Mouse (Mus musculus): ENCODE results near the gene Usp4. TPM values are rescaled to one million over a fixed set of nuclear protein-coding genes. Genes with fewer than 3 reads are reported as not detected.

The Usp4 gene
- total and polyA plus RNA-seq, 3 experiments = 52.1 to 93.5 (median 72.8) TPM

- Histone ChIP-seq H3K36me3 (replicated peaks in 1 of 2; ENCODE audit: control insufficient read depth in 1 of 2, insufficient read depth in 1 of 2, low read length in 1 of 2) (peaks cover 71 to 90% of the 10 kb centered on the region in 2 experiments), H3K9ac (ENCODE audit: insufficient read depth, low read depth) (no peak overlapping the region), H3K4me1 (ENCODE audit: control insufficient read depth in 1 of 2, insufficient read depth in 2 of 2) (no peaks in the 10 kb centered on the region), H3K4me3 (replicated peaks in 1 of 3; ENCODE audit: low read depth in 2 of 3, low read length in 2 of 3, poor library complexity in 1 of 3) (no peak overlapping the region), H3K9me3 (replicated peaks; ENCODE audit: low read length) (no peaks in the 10 kb centered on the region), H3K4me2 (ENCODE audit: insufficient read depth, low read depth, poor library complexity, severe bottlenecking) (no peak overlapping the region), H3K27ac (ENCODE audit: insufficient read depth, low read depth) (no peak overlapping the region), H3K27me3 (replicated peaks) (no peaks in the 10 kb centered on the region), H3K79me2 (replicated peaks; ENCODE audit: control insufficient read depth, extremely low read depth, insufficient read depth, poor library complexity, severe bottlenecking) (no peaks in the 10 kb centered on the region)
- dilution Hi-C loops (cut with MboI; ENCODE audit: extremely low pct_ligation_motif_present, extremely low pct_unique_long_range_greater_than_20kb, low sequenced_read_pairs) = no loop called here
- DNase-seq (ENCODE audit: extremely low read depth) = no peak
- TF ChIP-seq RAD21 (IDR thresholded peaks at IDR 0.05; ENCODE audit: low read depth, low read length) (no peak), NRF1 (IDR thresholded peaks at IDR 0.05; ENCODE audit: low read depth, low read length) (no peak), MAFK (IDR thresholded peaks at IDR 0.05; ENCODE audit: insufficient replicate concordance, low read length) (no peak)
- in situ Hi-C loops (cut with MboI; ENCODE audit: low pct_ligation_motif_present, low pct_unique_long_range_greater_than_20kb, low sequenced_read_pairs) = no loop called here
Measured at GRCm38 (mm10) chr9:108378234-108378633, 30.6 kb downstream of the Usp4 start.

GRCm38 (mm10) chr9:108378736-108379135 lies 31.1 kb downstream of the Usp4 start:
- TF ChIP-seq ZMIZ1 (IDR thresholded peaks at IDR 0.05; ENCODE audit: low read depth, low read length) (no peak), USF2 (conservative IDR thresholded peaks at IDR 0.05; ENCODE audit: low read depth, low read length) (no peak), ZKSCAN1 (IDR thresholded peaks at IDR 0.05; ENCODE audit: borderline replicate concordance, low read depth, low read length) (no peak), JUN (IDR thresholded peaks at IDR 0.05; ENCODE audit: insufficient read depth, low read depth, low read length) (no peak), USF1 (IDR thresholded peaks at IDR 0.05; ENCODE audit: low read depth, low read length) (no peak), POLR2A (IDR thresholded peaks at IDR 0.05; ENCODE audit: low read depth, low read length) (no peak), KAT2A (IDR thresholded peaks at IDR 0.05; ENCODE audit: insufficient replicate concordance, low read length) (no peak), ZNF384 (IDR thresholded peaks at IDR 0.05; ENCODE audit: low read depth, low read length) (no peak), CHD1 (IDR thresholded peaks at IDR 0.05; ENCODE audit: low read depth, low read length) (no peak), RAD21 (IDR thresholded peaks at IDR 0.05; ENCODE audit: low read depth, low read length) (no peak), MYC (IDR thresholded peaks at IDR 0.05; ENCODE audit: low read depth, low read length) (no peak), NELFE (IDR thresholded peaks at IDR 0.05; ENCODE audit: low read depth, low read length) (no peak), EP300 (IDR thresholded peaks at IDR 0.05; ENCODE audit: low read length) (no peak), TBP (conservative IDR thresholded peaks at IDR 0.05; ENCODE audit: low read depth, low read length) (no peak)
- no peaks in the 10 kb centered on the region for H3K79me2 ChIP-seq (replicated peaks; ENCODE audit: control insufficient read depth, extremely low read depth, insufficient read depth, poor library complexity, severe bottlenecking)
- dilution Hi-C loops (cut with MboI; ENCODE audit: extremely low pct_ligation_motif_present, extremely low pct_unique_long_range_greater_than_20kb, low sequenced_read_pairs) = no loop called here
- no peak overlapping the region for H3K4me3 ChIP-seq (replicated peaks in 1 of 3; ENCODE audit: low read depth in 2 of 3, low read length in 2 of 3, poor library complexity in 1 of 3)
- DNase-seq (ENCODE audit: extremely low read depth) = no peak
- H3K4me2 ChIP-seq (ENCODE audit: insufficient read depth, low read depth, poor library complexity, severe bottlenecking) = no peak overlapping the region
- peaks cover 69 to 89% of the 10 kb centered on the region in 2 experiments for H3K36me3 ChIP-seq (replicated peaks in 1 of 2; ENCODE audit: control insufficient read depth in 1 of 2, insufficient read depth in 1 of 2, low read length in 1 of 2)
- no peak overlapping the region for H3K9ac ChIP-seq (ENCODE audit: insufficient read depth, low read depth)
- no peak overlapping the region for H3K27ac ChIP-seq (ENCODE audit: insufficient read depth, low read depth)
- no peaks in the 10 kb centered on the region for H3K9me3 ChIP-seq (replicated peaks; ENCODE audit: low read length)
- no peaks in the 10 kb centered on the region for H3K4me1 ChIP-seq (ENCODE audit: control insufficient read depth in 1 of 2, insufficient read depth in 2 of 2)
- in situ Hi-C loops (cut with MboI; ENCODE audit: low pct_ligation_motif_present, low pct_unique_long_range_greater_than_20kb, low sequenced_read_pairs) = no loop called here
- H3K27me3 ChIP-seq (replicated peaks) = no peaks in the 10 kb centered on the region

Measured in CH12.LX (cell line).